Mouse (Mus musculus) heart, postnatal 25 days (tissue): ENCODE results near the gene Atp2c2. TPM values are rescaled to one million over a fixed set of nuclear protein-coding genes. Genes with fewer than 3 reads are reported as not detected.

Experiments used
- DNase-seq: peaks from one replicate; pipeline ENCODE4 v3.0.0; 2022; ENCODE audit warnings: low spot score
- intact Hi-C: fragments of 180-260 bp; cut with DNase I; formaldehyde crosslinking; loops from one replicate; pipeline ENCODE4 v1.15.1; 2025
- total RNA-seq, 2 experiments: library from RNA; stranded (reverse); gene quantifications; 2 replicates each; pipeline ENCODE4 v1.2.3; 2021

The Atp2c2 gene
- total RNA-seq, 2 experiments from 2014 or later = not detected

- intact Hi-C loops = no loop called here
- no peak for DNase-seq
Observed at GRCm38 (mm10) chr8:119737093-119737900, 37.5 kb downstream of the Atp2c2 start.

DNA sequence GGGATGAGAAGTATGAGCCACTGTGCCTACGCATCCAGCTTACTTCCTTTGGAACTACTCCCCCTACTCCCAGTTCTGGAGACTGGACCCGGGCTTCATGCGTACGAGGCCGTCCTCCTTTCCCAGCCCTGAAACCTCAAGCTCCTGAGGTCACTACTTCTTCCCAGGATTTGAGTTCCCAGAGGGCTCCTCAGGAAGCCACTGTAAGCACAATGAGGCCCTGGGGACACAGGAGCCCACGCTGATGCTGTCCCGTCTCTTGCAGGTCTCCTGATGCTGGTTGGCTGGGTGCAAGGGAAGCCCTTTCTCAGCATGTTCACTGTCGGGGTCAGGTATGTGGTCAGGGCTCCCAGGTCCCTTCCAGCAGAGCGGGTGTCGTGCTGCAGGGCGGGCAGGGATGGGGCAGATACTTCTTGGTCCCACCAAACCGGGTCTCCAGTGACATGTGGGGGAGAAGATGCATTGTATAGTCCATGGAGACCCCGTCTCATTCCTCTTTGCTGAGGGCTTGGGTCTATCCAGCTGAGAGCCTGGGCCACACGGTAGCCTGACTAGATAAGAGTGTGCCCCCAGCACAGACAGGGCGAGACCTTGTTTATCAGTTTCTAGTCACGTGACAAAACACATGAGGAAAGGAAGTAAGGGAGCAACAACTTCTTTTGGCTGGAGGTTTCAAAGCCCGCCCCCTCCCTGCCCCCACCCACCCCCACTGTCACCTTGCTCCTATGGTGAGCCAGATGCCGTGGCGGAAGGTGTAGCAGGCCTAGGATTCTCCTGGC, 38.5 kb downstream of the Atp2c2 start:
- DNase-seq = no peak
- intact Hi-C loops = no loop called here

GRCm38 (mm10) chr8:119740634-119741033, 40.8 kb downstream of the Atp2c2 start:
- intact Hi-C loops = no loop called here
- DNase-seq = no peak

DNA sequence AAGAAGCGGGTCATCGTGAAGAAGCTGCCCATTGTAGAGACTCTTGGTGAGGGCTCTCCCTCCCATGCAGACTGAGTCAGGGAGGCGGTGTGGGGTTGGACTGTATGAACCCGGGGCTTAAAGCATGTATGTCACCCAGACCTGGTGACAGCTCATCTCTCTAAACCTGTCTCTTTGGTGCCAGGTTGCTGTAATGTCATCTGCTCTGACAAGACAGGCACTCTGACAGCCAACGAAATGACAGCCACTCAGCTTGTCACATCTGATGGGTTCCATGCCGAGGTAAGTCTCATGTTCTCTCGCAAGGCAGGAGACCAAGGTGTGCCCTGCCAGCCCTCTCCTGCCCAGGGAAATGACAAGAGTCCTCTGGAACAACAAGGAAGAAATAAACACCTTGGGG, 42.6 kb downstream of the Atp2c2 start:
- DNase-seq = no peak
- intact Hi-C loops = loop anchor here (2.0 kb wide), 1 partner anchor 44 kb away; no protein-coding TSS in a partner anchor

- intact Hi-C loops = loop anchor here (2.0 kb wide), 1 partner anchor 45 kb away; no protein-coding TSS in a partner anchor
- no peak for DNase-seq
Observed at GRCm38 (mm10) chr8:119743291-119744026, 43.6 kb downstream of the Atp2c2 start.

- DNase-seq = no peak
- intact Hi-C loops = no loop called here
Observed at GRCm38 (mm10) chr8:119744604-119745003, 44.8 kb downstream of the Atp2c2 start.

DNA sequence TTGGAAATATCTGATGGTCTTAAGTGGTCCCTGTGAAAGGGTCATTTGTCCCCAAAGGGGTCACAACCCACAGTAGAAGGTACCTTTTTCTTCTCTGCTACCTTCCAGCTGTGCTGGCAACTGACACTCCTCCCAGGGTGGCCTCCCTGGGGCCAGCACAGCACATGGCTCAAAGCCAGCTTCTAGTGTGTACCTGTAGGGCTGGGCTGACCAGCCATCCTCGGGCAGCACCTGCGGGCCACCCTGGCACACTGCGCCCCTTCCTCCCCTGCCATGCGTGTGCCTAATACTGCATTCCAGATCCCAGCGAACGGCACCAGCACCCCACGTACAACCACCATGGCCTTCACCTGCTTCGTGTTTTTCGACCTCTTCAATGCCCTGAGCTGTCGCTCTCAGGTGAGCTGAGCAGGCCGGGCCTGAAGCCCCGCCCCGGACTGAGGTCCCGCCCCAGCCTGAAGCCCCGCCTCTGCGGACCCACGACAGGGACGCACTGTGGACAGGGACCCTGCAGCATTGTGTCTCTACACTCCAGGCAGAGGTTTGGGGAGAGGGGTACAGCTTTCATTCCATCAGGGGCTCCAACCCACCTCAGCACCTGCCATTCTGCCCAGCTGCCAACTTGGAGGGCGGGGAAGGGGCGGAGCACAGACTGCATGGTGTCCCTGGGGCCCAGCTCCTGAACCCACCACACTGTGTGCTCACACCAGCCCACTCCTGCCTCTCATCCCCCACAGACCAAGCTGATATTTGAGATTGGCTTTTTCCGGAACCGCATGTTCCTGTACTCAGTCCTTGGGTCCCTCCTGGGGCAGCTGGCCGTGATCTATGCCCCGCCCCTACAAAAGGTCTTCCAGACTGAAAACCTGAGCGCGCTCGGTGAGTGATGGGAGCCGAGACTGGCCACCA, 55.7 kb downstream of the Atp2c2 start:
- intact Hi-C loops = no loop called here
- DNase-seq = no peak

GRCm38 (mm10) chr8:119756147-119756461, 56.3 kb downstream of the Atp2c2 start:
- intact Hi-C loops = no loop called here
- DNase-seq = no peak

DNA sequence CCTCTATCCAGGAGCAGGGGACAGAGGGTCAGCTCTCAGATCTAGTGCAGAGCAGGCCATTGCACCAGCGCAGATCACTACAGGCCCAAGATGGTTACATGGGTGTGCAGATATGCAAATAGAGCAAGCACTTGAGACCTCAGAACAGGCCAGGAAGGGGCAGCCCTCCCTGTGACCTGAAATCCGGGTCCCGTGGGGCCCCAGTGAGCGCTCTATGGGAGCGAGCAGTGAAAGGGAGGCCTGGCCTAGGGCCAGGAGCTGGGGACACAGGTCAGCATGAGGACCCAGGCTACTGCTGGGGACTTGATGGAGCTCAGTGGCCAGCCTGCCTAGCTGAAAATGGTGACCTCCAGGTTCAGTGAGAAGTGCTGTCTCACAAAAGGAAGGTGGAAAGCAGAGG, 56.7 kb downstream of the Atp2c2 start:
- DNase-seq = no peak
- intact Hi-C loops = no loop called here

- intact Hi-C loops = no loop called here
Observed at GRCm38 (mm10) chr8:119761692-119762091, 61.9 kb downstream of the Atp2c2 start.

DNA sequence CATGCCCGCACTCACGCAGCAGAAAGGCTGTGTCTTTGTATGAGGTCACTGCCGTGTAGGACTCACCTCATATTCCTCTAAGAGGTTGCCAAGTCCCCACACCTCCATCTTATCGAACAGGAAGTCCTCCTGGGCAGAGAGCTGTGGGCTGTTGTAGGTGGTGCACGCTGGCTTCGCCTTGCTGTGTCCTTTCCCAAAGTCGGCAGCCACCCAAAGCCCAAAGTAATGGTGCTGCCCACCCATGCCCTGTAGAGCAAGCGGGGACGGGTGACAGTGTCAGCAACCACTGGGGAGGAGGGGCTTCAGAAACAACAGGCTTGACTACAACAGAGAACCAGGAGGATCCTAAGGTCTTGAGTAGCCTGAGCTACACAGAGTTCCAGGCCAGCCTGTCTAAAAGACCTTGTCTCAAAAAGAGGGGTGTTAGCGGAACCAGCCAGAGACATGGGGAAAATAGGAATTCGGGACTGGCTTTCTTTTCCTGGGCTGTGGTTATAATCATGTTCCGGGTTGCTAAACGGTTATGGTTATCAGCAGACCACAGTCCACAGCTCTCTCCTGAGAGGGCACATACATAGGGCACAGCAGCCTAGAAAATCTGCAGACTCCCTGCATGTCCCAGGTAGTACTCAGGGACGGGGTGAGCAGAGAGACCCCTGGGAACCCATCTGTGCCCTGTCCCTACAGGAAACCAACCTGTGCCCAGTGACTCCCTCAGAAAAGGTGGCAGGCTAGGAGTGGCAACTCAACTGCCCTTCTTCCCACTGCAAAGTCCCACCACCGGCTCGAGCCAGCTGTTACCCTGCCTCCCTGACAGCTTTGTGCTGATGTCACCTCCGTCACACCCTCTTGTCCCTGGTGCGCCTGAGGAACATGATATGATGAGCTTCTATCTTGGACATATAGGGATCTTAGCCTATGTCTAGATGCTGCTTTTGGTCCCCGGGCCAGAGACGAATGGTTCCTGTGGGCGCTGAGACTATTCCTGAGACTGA, 62.7 kb downstream of the Atp2c2 start:
- intact Hi-C loops = no loop called here
- DNase-seq = no peak

More at GRCm38 (mm10) chr8:119761692-119762091, 61.9 kb downstream of the Atp2c2 start:
- no peak for DNase-seq

- intact Hi-C loops = no loop called here
Observed at GRCm38 (mm10) chr8:119765311-119765710, 65.5 kb downstream of the Atp2c2 start.

GRCm38 (mm10) chr8:119765761-119766444, 66.1 kb downstream of the Atp2c2 start:
- no peak for DNase-seq
- intact Hi-C loops = no loop called here

More at GRCm38 (mm10) chr8:119765311-119765710, 65.5 kb downstream of the Atp2c2 start:
- DNase-seq = no peak

DNA sequence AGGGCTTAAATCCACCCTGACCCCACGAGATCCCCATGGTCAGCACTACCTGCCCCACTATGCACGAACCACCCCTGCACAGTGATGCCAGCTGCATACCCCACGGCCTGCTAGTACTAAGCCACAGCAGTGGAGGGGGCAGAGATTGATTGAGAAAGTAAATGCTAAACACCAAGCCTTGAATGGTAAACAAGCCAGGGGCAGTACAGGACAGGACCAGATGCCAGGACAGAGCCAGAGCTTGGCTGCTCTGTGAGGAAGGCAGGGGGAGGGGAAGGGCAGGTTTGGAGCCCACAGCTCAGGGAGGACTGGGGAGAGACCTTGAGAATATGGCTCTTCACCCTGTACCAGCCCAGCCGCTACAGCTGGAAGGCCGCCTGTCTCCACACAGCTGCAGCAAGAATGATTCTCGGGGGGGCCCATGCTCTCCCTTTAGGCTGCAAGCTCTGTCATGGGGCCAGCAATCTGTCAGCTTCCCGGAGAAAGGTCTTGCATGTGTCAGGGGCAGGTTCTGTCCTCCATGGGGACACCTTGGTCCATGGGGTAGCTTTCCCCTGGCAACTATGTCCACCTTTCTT, 76.9 kb downstream of the Atp2c2 start:
- no peak for DNase-seq
- intact Hi-C loops = no loop called here

DNA sequence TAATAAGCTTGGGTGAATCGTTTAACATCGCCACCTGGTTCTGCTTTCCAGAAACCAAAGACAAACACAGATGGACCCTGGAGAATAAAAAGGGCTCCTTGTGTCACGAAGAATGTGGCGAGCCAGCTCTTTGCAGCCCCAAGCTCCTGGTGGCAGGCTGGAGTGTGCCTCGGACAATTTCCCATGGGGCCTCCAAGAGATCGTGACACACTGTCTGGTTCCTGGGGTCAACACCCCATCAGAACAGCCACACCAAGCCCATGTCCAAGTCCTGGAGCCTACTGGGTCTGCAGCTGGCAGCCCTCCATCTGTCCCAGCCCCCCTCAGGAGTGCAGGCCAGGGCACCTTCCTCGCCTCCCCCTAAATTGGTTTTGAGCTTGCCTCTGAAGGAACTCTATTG, 78.0 kb downstream of the Atp2c2 start:
- DNase-seq = no peak
- intact Hi-C loops = no loop called here

DNA sequence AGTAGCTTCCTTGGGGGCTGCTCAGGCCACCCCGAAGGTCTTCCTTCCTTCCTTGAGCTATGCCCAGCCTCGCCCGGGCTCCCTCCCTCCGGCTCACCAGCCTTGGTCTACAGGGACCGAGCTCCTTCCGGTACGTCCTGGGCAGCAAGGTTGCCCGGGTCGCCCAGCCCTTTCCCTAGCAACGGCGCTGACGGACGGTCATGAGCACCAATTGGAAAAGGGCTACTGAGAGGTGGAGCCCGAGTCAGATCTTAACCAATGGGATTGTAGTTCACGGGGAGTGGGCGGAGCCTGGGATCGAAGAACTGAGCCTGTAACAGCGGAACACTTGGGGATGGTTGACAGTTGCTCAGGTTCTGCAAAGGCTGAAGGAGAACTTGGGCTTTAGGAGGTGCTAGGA, 78.5 kb downstream of the Atp2c2 start, which contains the start of gene Tldc1:
Gene Tldc1, minus strand, starts transcription at position 154 of the 400 bp plus-strand sequence.
- peak; percentile 99 for DNase-seq
- intact Hi-C loops = no loop called here

DNA sequence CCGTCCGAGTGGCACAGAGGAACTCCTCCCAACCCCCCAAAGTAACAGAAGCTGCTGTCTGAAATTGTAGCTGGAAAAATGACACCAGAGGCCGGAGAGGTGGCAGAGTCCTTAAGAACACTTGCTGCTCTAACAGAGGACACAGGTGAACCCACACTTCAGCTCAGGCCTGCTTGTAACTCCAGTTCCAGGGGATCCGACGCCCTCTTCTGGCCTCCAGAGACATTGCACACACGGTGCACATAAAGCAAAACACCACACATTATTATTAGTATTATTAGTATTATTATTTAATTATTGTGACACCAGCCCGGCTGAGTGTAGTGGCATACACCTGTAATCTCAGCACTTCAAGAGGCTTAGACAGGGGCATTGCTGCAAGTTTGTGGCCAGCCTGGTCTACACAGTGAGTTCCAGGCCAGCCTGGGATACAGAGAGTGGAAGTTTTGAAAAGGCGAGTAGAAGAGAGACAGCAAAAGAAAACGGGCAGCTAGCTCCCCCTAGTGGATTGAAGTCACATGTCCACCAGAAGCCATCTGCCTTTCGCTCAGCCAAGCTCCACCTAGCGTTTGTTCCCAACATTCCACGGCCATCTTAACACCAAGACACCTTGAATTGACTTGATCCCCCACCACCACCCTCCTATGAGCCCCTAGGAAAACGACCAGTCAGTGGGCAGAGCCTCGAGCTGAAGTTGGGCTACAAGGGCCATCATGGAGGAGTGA, 79.4 kb downstream of the Atp2c2 start:
- intact Hi-C loops = loop anchor here (1.0 kb wide), 2 partner anchors 81 to 93 kb away; no protein-coding TSS in a partner anchor
- peak; percentile 52 for DNase-seq
